Mouse (Mus musculus): ENCODE results near the gene Prkcg. TPM values are rescaled to one million over a fixed set of nuclear protein-coding genes. Genes with fewer than 3 reads are reported as not detected.
A peak's percentile ranks its signal among the peaks of the same experiment; 100 is the strongest.
"Not testable (repeated sequence)": the region's sequence is repeated elsewhere in the genome, so short reads cannot be mapped to it uniquely, and the experiment has no call there.

The Prkcg gene
- polyA plus RNA-seq, 1 experiment from 2014 or later: 0.25 TPM

DNA sequence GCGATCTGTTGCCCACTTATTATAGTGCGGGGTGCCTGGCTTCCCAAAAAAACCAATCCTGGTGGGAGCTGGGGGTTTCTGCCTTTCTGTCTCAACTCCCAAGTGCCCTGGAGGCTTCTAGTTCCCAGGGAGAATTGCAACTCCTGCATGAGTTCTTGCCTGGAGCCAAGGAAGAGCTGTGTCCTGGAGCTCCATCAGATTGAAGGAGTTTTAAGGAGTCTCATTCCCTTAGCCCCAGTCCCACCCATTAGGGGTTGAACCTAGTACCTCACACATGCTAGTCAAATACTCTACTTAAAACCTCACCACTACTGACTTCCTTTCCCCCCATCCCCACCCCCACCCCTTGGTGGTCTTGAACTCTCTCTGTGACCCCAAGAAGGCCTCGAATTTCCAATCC lies 2.8 kb downstream of the Prkcg start:
- 70% methylated on average over 3 of the region's 3 CpGs for WGBS
- Histone ChIP-seq H3K4me2 (replicated peaks) (peak overlapping the region; percentile 63), H3K4me3 (no peak overlapping the region)

DNA sequence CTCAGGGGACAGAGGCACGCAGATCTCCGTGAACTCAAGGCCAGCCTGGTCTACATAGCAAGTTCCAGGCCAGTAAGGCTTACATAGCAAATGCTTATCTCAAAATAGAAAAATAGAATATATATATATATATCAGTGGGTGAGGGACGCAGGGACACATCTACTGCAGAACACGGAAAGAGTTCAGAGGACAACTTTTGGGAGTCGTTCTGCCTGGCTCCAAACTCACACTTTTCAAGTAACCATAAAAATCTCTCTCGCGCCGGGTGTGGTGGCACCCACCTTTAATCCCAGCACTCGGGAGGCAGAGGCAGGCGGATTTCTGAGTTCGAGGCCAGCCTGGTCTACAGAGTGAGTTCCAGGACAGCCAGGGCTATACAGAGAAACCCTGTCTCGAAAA lies 3.3 kb downstream of the Prkcg start:
- Histone ChIP-seq H3K4me1 (peaks cover 28% of the 10 kb centered on the region; the same call in 1 of the 2 replicates), H3K4me2 (replicated peaks) (peak overlapping the region; percentile 63), H3K36me3 (peaks cover 16% of the 10 kb centered on the region)
- WGBS: 74% methylated on average over 12 of the region's 12 CpGs
- not testable (repeated sequence) for H3K4me3 ChIP-seq; ATAC-seq (ENCODE audit: low FRiP score, low read depth); H3K9ac ChIP-seq; H3K27me3 ChIP-seq (replicated peaks); H3K9me3 ChIP-seq; H3K27ac ChIP-seq

More for the DNA sequence above, 2.8 kb downstream of the Prkcg start:
- H3K36me3 ChIP-seq: peaks cover 11% of the 10 kb centered on the region
- no peak for ATAC-seq (ENCODE audit: low FRiP score, low read depth)
- H3K27me3 ChIP-seq (replicated peaks): no peaks in the 10 kb centered on the region
- H3K9me3 ChIP-seq: no peaks in the 10 kb centered on the region
- H3K27ac ChIP-seq: no peak overlapping the region
- no peak overlapping the region for H3K9ac ChIP-seq
- H3K4me1 ChIP-seq: peaks cover 28% of the 10 kb centered on the region; the same call in 1 of the 2 replicates

DNA sequence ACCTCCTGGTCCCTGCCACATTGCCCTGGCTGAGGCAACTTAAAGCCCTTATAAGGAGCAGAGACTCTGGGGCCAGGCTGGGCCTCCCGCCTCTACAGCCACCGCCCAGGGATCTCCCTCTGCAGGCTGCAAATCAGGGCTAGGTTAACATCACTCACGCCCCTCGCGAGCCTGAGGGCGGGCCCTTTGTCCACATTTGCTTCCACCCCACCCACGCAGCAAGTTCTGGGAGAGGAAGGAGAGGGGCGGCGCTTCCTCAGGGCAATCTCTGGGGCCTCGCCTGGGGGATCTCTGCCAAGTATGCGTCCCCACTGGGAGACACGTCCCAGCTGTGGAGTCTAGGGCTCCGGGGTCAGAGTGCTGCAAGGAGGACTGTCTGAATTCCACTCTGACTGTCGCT lies 3.8 kb downstream of the Prkcg start:
- no peaks in the 10 kb centered on the region for H3K27me3 ChIP-seq (replicated peaks)
- 1% methylated on average over 14 of the region's 14 CpGs for WGBS
- H3K36me3 ChIP-seq: peaks cover 21% of the 10 kb centered on the region
- peak overlapping the region; percentile 9; the same call in 1 of the 2 replicates for H3K4me3 ChIP-seq
- ATAC-seq (ENCODE audit: low FRiP score, low read depth): no peak
- no peak overlapping the region for H3K27ac ChIP-seq
- peak overlapping the region; percentile 63 for H3K4me2 ChIP-seq (replicated peaks)
- H3K4me1 ChIP-seq: peaks cover 28% of the 10 kb centered on the region; the same call in 1 of the 2 replicates
- H3K9me3 ChIP-seq: no peaks in the 10 kb centered on the region
- 0 out of 2 replicates have a peak overlapping the region, but pooled peaks have one; percentile 33 for H3K9ac ChIP-seq

DNA sequence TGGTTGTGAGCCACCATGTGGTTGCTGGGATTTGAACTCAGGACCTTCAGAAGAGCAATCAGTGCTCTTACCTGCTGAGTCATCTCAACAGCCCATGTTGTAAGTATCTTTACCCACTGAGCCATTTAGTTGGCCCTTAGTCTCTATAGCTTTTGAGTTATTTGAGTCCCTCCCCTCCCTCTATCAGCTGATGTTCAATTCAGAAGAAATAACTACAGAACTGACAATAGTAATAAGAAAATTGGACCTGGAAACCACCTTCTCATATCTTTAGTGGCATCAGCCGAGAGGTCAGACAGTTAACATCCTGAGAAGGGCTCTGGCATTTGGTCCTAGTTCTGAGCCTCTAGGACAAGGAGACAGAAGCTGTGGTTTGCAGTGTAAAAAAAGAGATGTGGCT lies 5.8 kb downstream of the Prkcg start:
- Histone ChIP-seq H3K9ac (no peak overlapping the region), H3K4me3 (no peak overlapping the region), H3K4me1 (peaks cover 22% of the 10 kb centered on the region; the same call in 1 of the 2 replicates), H3K27me3 (replicated peaks) (peaks cover 2% of the 10 kb centered on the region; the same call in 1 of the 2 replicates), H3K27ac (no peak overlapping the region), H3K4me2 (replicated peaks) (no peak overlapping the region), H3K36me3 (peaks cover 30% of the 10 kb centered on the region), H3K9me3 (no peaks in the 10 kb centered on the region)
- ATAC-seq (ENCODE audit: low FRiP score, low read depth): no peak
- WGBS: 87% methylated on average over 1 of the region's 1 CpGs

DNA sequence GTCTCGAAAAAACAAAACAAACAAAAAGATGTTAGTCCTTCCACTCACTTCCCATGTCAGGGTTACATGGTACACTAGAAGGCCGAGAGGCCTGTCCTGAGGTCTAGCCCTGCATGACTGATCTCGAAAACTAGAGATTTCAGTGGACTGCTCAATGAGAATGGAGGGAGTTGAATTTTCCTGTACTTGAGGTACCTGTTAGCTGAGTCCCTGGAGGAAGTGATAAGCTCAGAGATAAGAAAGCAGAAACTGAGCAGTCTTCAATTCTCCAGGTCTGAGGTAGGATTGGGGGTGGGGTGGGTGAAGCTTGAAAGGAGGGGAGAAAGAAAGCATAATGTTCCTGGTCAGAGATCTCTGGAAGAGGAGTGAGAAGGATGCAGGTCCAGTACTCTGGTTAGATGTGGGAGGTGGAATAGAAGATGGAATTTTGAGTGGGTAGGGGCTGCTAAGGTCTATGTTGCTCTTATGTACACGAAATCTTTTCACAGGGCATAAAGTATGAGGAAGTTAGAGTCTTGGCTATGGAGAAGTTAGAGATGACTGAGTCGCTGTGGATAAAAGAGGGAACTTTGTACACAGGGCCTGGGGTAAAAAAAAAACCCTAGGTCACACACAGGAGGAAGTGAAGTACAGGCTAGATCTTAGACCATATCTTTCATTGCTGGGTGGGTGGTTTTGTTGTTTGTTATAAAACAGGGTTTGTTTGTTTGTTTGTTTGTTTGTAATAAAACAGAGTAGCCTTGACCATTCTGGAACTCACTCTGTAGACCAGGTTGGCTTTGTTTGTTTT lies 6.5 kb downstream of the Prkcg start:
- no peak overlapping the region for H3K4me3 ChIP-seq
- peaks cover 31% of the 10 kb centered on the region for H3K36me3 ChIP-seq
- WGBS: 87% methylated on average over 5 of the region's 5 CpGs
- H3K27me3 ChIP-seq (replicated peaks): peaks cover 3% of the 10 kb centered on the region; the same call in 1 of the 2 replicates
- peaks cover 15% of the 10 kb centered on the region; the same call in 1 of the 2 replicates for H3K4me1 ChIP-seq
- ATAC-seq (ENCODE audit: low FRiP score, low read depth): no peak
- H3K27ac ChIP-seq: no peak overlapping the region
- H3K4me2 ChIP-seq (replicated peaks): no peak overlapping the region
- no peak overlapping the region for H3K9ac ChIP-seq
- no peaks in the 10 kb centered on the region for H3K9me3 ChIP-seq

DNA sequence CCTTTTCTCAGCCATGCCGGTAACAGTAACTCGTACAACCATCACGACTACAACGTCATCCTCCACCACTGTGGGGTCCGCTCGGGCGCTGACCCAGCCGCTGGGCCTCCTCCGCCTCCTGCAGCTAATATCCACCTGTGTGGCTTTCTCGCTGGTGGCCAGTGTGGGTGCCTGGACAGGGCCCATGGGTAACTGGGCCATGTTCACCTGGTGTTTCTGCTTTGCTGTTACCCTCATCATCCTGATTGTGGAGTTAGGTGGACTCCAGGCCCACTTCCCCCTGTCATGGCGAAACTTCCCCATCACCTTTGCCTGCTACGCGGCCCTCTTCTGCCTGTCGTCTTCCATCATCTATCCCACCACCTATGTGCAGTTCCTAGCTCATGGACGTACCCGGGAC lies 7.7 kb downstream of the Prkcg start:
- Histone ChIP-seq H3K4me2 (replicated peaks) (no peak overlapping the region), H3K27me3 (replicated peaks) (peaks cover 12% of the 10 kb centered on the region), H3K4me1 (peaks cover 7% of the 10 kb centered on the region; the same call in 1 of the 2 replicates), H3K9ac (no peak overlapping the region), H3K27ac (no peak overlapping the region), H3K9me3 (no peaks in the 10 kb centered on the region), H3K36me3 (peaks cover 31% of the 10 kb centered on the region), H3K4me3 (no peak overlapping the region)
- 94% methylated on average over 16 of the region's 16 CpGs for WGBS
- ATAC-seq (ENCODE audit: low FRiP score, low read depth): no peak

DNA sequence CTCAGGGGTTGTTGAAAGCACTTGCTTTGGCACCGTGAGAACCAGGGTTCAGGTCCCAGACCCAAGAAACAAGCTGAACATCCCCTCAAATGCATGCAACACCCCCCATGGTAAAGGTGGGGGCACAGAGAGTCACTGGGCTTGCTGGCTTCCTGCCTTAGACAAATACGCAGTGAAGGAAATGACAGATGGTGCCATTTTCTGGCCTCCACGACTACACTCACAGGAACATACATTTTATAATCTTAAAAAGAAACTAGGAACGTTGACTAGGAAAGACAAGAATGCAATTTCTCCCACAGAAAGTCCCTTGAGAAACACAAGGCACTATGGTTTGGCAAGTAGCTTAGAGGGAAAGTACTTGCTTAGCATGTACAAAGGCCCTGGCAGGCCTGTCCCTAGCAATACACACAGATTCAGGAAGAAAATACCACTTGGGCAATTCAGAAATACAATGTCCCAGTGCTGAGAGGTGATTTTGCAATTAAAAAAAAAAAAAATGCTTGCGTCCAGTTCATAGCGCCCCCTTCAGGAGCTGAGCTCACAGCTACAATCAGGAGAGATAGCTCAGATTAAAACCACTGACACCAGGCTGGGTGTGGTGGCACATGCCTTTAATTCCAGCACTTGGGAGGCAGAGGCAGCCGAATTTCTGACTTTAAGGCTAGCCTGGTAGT lies 11.1 kb downstream of the Prkcg start:
- ATAC-seq (ENCODE audit: low FRiP score, low read depth): no peak
- Histone ChIP-seq H3K4me2 (replicated peaks) (no peak overlapping the region), H3K27ac (no peak overlapping the region), H3K4me1 (peaks cover 28% of the 10 kb centered on the region), H3K4me3 (no peak overlapping the region), H3K9me3 (no peaks in the 10 kb centered on the region), H3K9ac (no peak overlapping the region), H3K27me3 (replicated peaks) (peaks cover 39% of the 10 kb centered on the region), H3K36me3 (peaks cover 26% of the 10 kb centered on the region)
- WGBS: 62% methylated on average over 7 of the region's 7 CpGs

DNA sequence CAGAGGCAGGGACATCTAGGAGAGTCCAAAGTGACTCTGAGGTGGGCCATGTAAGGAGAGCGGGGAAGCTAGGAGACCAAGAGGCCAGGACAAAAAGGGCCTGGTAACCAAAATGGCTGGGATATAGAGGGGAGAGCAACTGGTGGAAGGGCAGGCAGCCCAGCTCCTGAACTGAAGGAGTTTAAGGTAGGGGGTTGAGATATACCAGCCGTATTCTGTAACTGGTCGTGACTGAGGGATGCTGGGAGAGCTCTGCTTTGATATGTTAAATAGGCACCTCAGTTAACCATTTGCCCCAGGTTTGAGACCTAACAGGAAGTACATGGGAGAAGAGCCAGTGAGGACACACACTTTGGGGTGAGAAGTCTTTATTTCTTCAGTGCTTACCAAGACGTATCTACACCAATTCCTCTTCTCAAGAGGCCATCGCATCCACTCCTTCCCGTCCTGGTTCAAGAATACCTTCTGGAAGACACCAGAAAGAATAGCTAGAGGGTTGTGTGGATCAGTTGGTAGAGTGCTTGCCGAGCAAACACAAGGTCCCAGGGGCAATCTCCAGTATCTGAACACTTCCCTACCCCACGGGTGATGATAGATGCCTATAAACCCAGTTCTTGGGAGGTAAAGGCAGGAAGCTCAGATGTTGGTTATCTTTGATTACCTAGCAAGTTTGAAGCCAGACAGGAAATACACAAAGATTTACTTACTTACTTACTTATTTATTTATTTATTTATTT lies 12.1 kb downstream of the Prkcg start:
- ATAC-seq (ENCODE audit: low FRiP score, low read depth): no peak
- Histone ChIP-seq H3K9me3 (no peaks in the 10 kb centered on the region), H3K4me2 (replicated peaks) (no peak overlapping the region), H3K27ac (no peak overlapping the region), H3K4me3 (no peak overlapping the region), H3K27me3 (replicated peaks) (peaks cover 45% of the 10 kb centered on the region), H3K4me1 (peaks cover 28% of the 10 kb centered on the region), H3K36me3 (peaks cover 25% of the 10 kb centered on the region), H3K9ac (no peak overlapping the region)
- WGBS: 71% methylated on average over 8 of the region's 8 CpGs

DNA sequence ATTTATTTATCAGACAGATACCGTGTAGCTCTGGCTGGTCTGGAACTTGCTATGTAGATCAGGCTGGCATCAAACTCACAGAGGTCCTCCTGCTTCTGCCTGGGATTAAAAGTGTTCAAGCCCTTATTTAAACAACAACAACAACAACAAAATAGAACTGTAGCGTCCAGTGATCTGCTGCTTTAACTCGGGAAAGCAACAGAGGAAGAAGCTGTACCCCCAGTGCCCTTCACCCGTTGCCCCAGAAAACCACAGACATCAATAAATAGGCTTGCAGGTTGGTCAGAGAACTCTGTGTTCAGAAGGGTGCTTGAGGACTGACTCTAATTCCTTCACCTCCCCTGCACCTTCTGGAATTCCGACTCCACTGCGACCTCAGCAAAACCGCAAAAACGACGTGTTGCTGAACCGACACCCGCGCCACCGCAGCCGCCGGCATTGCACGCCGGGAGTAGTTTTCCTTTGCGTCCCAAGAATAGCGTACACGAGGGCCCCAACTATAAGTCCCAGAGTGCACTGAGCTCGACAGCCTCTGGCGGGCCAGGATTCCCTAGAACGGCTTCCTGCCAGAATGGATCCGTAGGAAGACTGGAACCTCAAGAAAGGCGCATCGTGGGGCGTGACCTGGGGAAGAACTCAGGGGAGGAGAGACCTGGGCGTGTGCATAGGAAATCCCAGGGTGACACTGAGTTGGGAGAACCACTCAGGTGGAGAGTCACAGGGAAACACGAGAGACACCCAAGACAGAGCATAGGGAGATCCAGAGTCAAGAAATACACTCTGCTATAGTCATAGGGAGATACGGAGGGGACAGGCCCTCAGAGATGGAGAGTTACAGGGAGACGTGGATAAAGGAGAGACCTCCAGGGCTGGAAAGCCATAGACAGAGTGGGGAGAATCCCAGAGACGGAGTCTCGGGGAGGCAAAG lies 12.9 kb downstream of the Prkcg start:
- ATAC-seq (ENCODE audit: low FRiP score, low read depth): 0 out of 2 replicates have a peak, but pooled peaks have one; percentile 12
- peak overlapping the region; percentile 13; the same call in 1 of the 2 replicates for H3K4me3 ChIP-seq
- H3K9me3 ChIP-seq: no peaks in the 10 kb centered on the region
- H3K36me3 ChIP-seq: peaks cover 19% of the 10 kb centered on the region
- H3K27me3 ChIP-seq (replicated peaks): peaks cover 45% of the 10 kb centered on the region
- WGBS: 9% methylated on average over 33 of the region's 33 CpGs
- H3K9ac ChIP-seq: 0 out of 2 replicates have a peak overlapping the region, but pooled peaks have one; percentile 27
- H3K27ac ChIP-seq: no peak overlapping the region
- H3K4me1 ChIP-seq: peaks cover 28% of the 10 kb centered on the region
- peak overlapping the region; percentile 70 for H3K4me2 ChIP-seq (replicated peaks)

DNA sequence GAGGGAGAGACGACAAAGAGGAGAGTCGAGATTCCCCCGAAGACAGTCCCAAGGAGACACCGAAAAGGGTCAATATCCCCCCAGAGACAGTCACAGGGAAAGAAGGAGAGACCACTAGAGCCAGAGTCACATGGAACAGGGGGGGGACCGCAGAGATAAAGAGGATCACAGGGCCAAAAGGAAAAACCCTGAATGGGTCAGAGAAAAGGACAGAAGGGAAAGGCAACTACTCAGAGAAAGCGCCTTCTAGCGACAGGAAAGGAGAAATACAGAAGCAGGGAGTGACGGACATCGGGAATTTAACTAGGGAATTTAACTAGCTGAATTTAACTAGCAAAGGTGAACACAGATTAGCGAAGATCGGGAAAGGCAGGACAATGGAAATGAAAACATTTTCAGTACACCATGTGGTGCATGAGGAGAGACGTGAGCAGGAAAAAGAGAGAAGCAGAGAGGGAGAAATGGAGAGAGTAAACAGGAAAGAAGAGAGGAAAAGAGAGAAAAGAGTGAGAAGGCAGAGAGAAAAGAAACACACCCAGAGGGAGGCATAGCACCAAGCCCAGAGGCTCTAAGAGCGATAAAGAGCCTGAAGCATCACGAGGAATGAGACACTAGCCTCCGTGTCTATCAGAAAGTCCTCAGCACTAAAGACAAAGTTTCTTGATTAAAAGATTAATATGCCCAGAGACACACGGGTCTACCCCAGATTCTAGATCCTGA lies 13.7 kb downstream of the Prkcg start:
- H3K27ac ChIP-seq: no peak overlapping the region
- H3K9me3 ChIP-seq: no peaks in the 10 kb centered on the region
- peak overlapping the region; percentile 31 for H3K4me3 ChIP-seq

More for the DNA sequence above, 13.7 kb downstream of the Prkcg start:
- H3K36me3 ChIP-seq: peaks cover 11% of the 10 kb centered on the region; the same call in 1 of the 2 replicates
- peak overlapping the region; percentile 27; the same call in 1 of the 2 replicates for H3K9ac ChIP-seq
- H3K4me1 ChIP-seq: peaks cover 28% of the 10 kb centered on the region
- 3% methylated on average over 16 of the region's 16 CpGs for WGBS
- peak overlapping the region; percentile 70 for H3K4me2 ChIP-seq (replicated peaks)
- ATAC-seq (ENCODE audit: low FRiP score, low read depth): peak; percentile 11; the same call in 1 of the 2 replicates
- H3K27me3 ChIP-seq (replicated peaks): peaks cover 45% of the 10 kb centered on the region
